Mouse (Mus musculus) brain, adult 2 months (tissue): ENCODE results near the gene Usp34.
"Not testable (repeated sequence)": the region's sequence is repeated elsewhere in the genome, so short reads cannot be mapped to it uniquely, and the experiment has no call there.

Experiments
- DNase-seq: peaks from one replicate; pipeline ENCODE4 v3.0.0; 2011; ENCODE audit warnings: low read depth, low spot score

Gene Usp34

GRCm38 (mm10) chr11:23306764-23307565, at the start of gene Usp34:
TSS of gene Usp34 (plus strand) at chr11:23306895.
- peak; percentile 62 for DNase-seq

GRCm38 (mm10) chr11:23259073-23259472, 47.6 kb upstream of the Usp34 start:
- no peak for DNase-seq

GRCm38 (mm10) chr11:23259481-23259880, 47.2 kb upstream of the Usp34 start:
- DNase-seq: no peak

GRCm38 (mm10) chr11:23260186-23260585, 46.5 kb upstream of the Usp34 start:
- DNase-seq: no peak

- peak; percentile 43 for DNase-seq
These were observed 45.2 kb upstream of the Usp34 start for GRCm38 (mm10) chr11:23261490-23261889.

GRCm38 (mm10) chr11:23264949-23265348, 41.7 kb upstream of the Usp34 start:
- no peak for DNase-seq

- peak; percentile 87 for DNase-seq
These were observed 34.6 kb upstream of the Usp34 start for GRCm38 (mm10) chr11:23271770-23272724.

GRCm38 (mm10) chr11:23275780-23276179, 30.9 kb upstream of the Usp34 start:
- DNase-seq: no peak

GRCm38 (mm10) chr11:23284469-23284868, 22.2 kb upstream of the Usp34 start:
- DNase-seq: no peak

GRCm38 (mm10) chr11:23288866-23289265, 17.8 kb upstream of the Usp34 start:
- not testable (repeated sequence) for DNase-seq

GRCm38 (mm10) chr11:23297379-23297778, 9.3 kb upstream of the Usp34 start:
- no peak for DNase-seq

- no peak for DNase-seq
These were observed 8.4 kb upstream of the Usp34 start for GRCm38 (mm10) chr11:23298301-23298700.

- DNase-seq: no peak
These were observed 6.8 kb upstream of the Usp34 start for GRCm38 (mm10) chr11:23299910-23300309.

GRCm38 (mm10) chr11:23303126-23303525, 3.6 kb upstream of the Usp34 start:
- DNase-seq: no peak

GRCm38 (mm10) chr11:23305101-23305672, 1.5 kb upstream of the Usp34 start:
- peak; percentile 18 for DNase-seq

- peak; percentile 99 for DNase-seq
These were observed 754 bp upstream of the Usp34 start for GRCm38 (mm10) chr11:23305673-23306608.

GRCm38 (mm10) chr11:23307566-23307920, 848 bp downstream of the Usp34 start:
- DNase-seq: no peak

GRCm38 (mm10) chr11:23313496-23313895, 6.8 kb downstream of the Usp34 start:
- no peak for DNase-seq

GRCm38 (mm10) chr11:23329413-23329812, 22.7 kb downstream of the Usp34 start:
- DNase-seq: no peak

- peak; percentile 20 for DNase-seq
These were observed 25.4 kb downstream of the Usp34 start for GRCm38 (mm10) chr11:23332136-23332535.

GRCm38 (mm10) chr11:23335160-23335559, 28.5 kb downstream of the Usp34 start:
- no peak for DNase-seq
